Mouse (Mus musculus) midbrain, postnatal 0 days (tissue): Measurements from ENCODE around the gene Ncor2. TPM values are rescaled to one million over a fixed set of nuclear protein-coding genes. Genes with fewer than 3 reads are reported as not detected.

Source experiments
- ATAC-seq: fragments of 200-750 bp; cut with Nextera tagmentation; 2 replicates; pipeline ENCODE4 v1.8.0; 2017; ENCODE audit warnings: moderate number of reproducible peaks, mild to moderate bottlenecking, moderate TSS enrichment, moderate library complexity; ENCODE audit not compliant: low FRiP score
- DNase-seq: peaks from one replicate; pipeline ENCODE4 v3.0.0-alpha.2; 2015; ENCODE audit warnings: low spot score
- H3K27ac ChIP-seq: fragments of 300-500 bp; sonication (generic); 2 replicates; pipeline ENCODE4 v1.5.1; 2014; ENCODE audit warnings: low read depth, mild to moderate bottlenecking, low read length, mixed read lengths
- H3K27me3 ChIP-seq: fragments of 300-500 bp; sonication (generic); 2 replicates; pipeline ENCODE4 v1.6.1; 2014; ENCODE audit warnings: low read length, control low read depth, mixed read lengths; ENCODE audit not compliant: insufficient read depth
- H3K36me3 ChIP-seq: fragments of 300-500 bp; sonication (generic); 2 replicates; pipeline ENCODE4 v1.6.1; 2014; ENCODE audit warnings: low read length, control low read depth, mixed read lengths; ENCODE audit not compliant: insufficient read depth
- H3K4me1 ChIP-seq: fragments of 300-500 bp; sonication (generic); 2 replicates; pipeline ENCODE4 v1.6.1; 2014; ENCODE audit warnings: mild to moderate bottlenecking, control low read depth, antibody characterized with exemption, low read length, mixed read lengths; ENCODE audit not compliant: insufficient read depth
- H3K4me2 ChIP-seq: fragments of 300-500 bp; sonication (generic); 2 replicates; pipeline ENCODE4 v1.6.1; 2014; ENCODE audit warnings: low read depth, mild to moderate bottlenecking, low read length, mixed read lengths; ENCODE audit not compliant: poor library complexity, severe bottlenecking
- H3K4me3 ChIP-seq: fragments of 300-500 bp; sonication (generic); 2 replicates; pipeline ENCODE4 v1.5.1; 2014; ENCODE audit warnings: low read depth, mild to moderate bottlenecking, low read length, moderate library complexity
- H3K9ac ChIP-seq: fragments of 300-500 bp; sonication (generic); replicated peaks from 2 replicates; pipeline ENCODE4 v1.6.1; 2014; ENCODE audit warnings: mild to moderate bottlenecking, low read length, moderate library complexity, mixed read lengths; ENCODE audit not compliant: poor library complexity, severe bottlenecking
- H3K9me3 ChIP-seq: fragments of 300-500 bp; sonication (generic); 2 replicates; pipeline ENCODE4 v1.6.1; 2016; ENCODE audit warnings: low read length, control low read depth
- CTCF ChIP-seq: IDR thresholded peaks from 2 replicates; pipeline ENCODE4 v1.5.1; 2016; ENCODE audit warnings: antibody characterized with exemption, mild to moderate bottlenecking
- WGBS: fragments of 180-500 bp; shearing (Covaris S2); extraction: QIAGEN DNeasy Blood & Tissue Kit; methylation state at CpG from one replicate; pipeline ENCODE4 v1.1.7; 2014; 5-methylcytosine and 5-hydroxymethylcytosine counted together
- polyA plus RNA-seq: library from polyadenylated mRNA; unstranded; fragments of >200 nt; fragmentation: Nextera tagmentation; extraction: Ambion mirVana; gene quantifications from 2 replicates; pipeline ENCODE4 v1.2.1, GENCODE M21; 2015
- total RNA-seq: library from RNA; depleted of rRNA; stranded (reverse); fragments of >200 nt; gene quantifications from 2 replicates; pipeline ENCODE4 v1.2.3, GENCODE M21; 2014

Gene Ncor2
- total and polyA plus RNA-seq, 2 experiments from 2014 or later, result 17.8 to 22.8 TPM

DNA sequence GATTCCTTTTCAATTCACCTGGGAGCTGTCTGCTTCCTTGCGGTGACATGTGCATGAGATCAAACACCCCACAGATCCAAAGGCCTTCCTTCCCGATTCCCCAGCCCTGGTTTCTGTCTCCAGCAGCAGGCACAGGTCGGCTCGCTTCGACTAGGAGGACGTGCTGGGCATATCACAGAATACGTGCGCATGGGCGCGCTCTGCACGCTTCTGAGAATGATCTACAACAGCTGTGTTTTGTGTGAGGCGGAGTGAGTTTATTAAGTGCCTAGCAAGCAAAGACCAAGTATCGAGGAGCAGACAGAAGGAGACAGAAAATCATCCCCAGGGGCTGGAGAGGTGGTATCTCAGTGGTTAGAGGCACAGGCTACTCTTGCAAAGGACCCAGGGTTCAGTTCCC is 17.0 kb upstream of the Ncor2 start:
- DNase-seq (no peak), ATAC-seq (no peak)
- H3K27me3 ChIP-seq, result no peaks in the 10 kb centered on the region
- H3K4me2 ChIP-seq, result no peak overlapping the region
- no peak overlapping the region for H3K9ac ChIP-seq
- no peak overlapping the region for H3K4me3 ChIP-seq
- H3K27ac ChIP-seq, result no peak overlapping the region
- 75% methylated on average over 13 of the region's 13 CpGs for WGBS
- TF ChIP-seq CTCF, result no peak
- no peaks in the 10 kb centered on the region for H3K4me1 ChIP-seq
- H3K9me3 ChIP-seq, result no peaks in the 10 kb centered on the region
- no peaks in the 10 kb centered on the region for H3K36me3 ChIP-seq

GRCm38 (mm10) chr5:125195142-125195541 is 16.1 kb upstream of the Ncor2 start:
- ATAC-seq, result no peak
- H3K9me3 ChIP-seq, result no peaks in the 10 kb centered on the region
- no peak overlapping the region for H3K27ac ChIP-seq
- peak; percentile 54 for DNase-seq
- 59% methylated on average over 3 of the region's 3 CpGs for WGBS
- no peak for TF ChIP-seq CTCF
- no peaks in the 10 kb centered on the region for H3K36me3 ChIP-seq
- no peaks in the 10 kb centered on the region for H3K4me1 ChIP-seq
- H3K9ac ChIP-seq, result no peak overlapping the region
- no peak overlapping the region for H3K4me2 ChIP-seq
- H3K27me3 ChIP-seq, result no peaks in the 10 kb centered on the region
- no peak overlapping the region for H3K4me3 ChIP-seq

DNA sequence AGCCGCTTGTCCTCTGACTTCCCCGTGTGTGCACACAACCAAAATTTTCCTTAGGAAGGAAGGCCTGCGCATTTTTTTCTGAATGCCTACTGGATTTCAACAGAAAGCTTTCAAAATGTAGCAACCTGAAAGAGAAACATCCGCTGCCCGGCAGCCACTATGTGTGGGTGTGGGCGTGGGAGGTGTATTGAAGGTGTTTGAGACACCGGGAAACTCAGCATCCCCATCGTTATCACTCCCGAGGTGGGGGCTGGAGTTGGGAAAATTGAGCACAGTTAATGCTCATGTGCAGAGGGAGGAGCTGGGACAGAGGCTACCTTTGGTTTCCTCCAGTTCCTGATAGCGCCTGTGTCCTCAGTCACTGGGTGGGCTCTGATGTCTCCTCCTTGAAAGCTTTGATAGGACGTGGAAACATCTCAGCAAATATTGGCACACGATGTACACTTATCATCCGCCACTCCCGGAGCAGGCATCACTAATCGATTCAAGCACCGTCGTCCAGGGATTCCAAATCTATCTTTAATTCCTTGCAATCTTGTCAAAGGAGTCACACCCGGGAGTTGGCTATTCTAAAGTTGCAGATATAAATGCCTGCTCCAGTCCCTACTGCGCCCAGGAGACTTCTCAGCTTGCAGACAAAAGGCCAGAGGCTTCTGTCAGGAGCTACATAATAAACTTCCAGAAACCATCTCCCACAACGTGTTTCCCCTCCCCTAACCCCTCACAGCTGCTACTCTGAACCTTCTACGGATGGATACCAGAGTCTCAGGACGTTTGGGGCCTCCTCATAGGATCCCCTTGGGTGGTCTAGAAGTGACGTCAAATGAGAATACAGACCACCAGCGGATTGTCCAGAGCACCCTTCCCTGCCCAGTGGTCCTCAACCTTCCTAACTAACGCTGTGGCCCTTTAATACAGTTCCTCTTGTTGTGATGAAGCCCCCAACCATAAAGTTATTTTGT is 14.7 kb upstream of the Ncor2 start:
- H3K4me3 ChIP-seq, result no peak overlapping the region
- H3K4me2 ChIP-seq, result no peak overlapping the region
- ATAC-seq (no peak), DNase-seq (no peak)
- H3K27ac ChIP-seq, result no peak overlapping the region
- WGBS, result 63% methylated on average over 25 of the region's 25 CpGs
- 0 out of 2 replicates have a peak, but pooled peaks cover 2% of the 10 kb centered on the region for H3K4me1 ChIP-seq
- H3K27me3 ChIP-seq, result no peaks in the 10 kb centered on the region
- no peaks in the 10 kb centered on the region for H3K9me3 ChIP-seq
- H3K36me3 ChIP-seq, result no peaks in the 10 kb centered on the region
- no peak overlapping the region for H3K9ac ChIP-seq
- no peak for TF ChIP-seq CTCF

DNA sequence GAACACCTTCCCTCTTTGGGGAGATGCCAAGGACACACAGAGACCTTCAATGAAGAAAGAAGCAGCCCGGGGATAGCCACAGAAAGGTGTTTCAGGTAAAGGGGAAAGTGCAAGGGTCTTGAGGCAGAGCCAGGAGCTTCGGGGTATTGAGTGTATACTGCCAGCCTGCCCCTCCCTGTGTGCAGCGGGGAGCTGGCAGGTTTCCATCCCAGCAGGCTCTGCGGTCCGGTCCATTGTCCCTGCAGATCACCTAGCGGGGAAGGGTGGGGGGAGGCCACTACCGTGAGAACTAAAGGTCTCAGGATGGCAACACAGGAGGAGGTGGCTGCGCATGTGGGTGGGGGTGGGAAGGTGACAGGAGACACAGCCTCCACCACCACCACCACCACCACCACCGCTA is 12.6 kb upstream of the Ncor2 start:
- no peaks in the 10 kb centered on the region for H3K27me3 ChIP-seq
- no peak overlapping the region for H3K9ac ChIP-seq
- no peak for TF ChIP-seq CTCF
- 0 out of 2 replicates have a peak, but pooled peaks cover 5% of the 10 kb centered on the region for H3K4me1 ChIP-seq
- no peak for DNase-seq
- H3K36me3 ChIP-seq, result no peaks in the 10 kb centered on the region
- H3K4me3 ChIP-seq, result no peak overlapping the region
- H3K4me2 ChIP-seq, result no peak overlapping the region
- WGBS, result 35% methylated on average over 9 of the region's 9 CpGs
- no peaks in the 10 kb centered on the region for H3K9me3 ChIP-seq
- H3K27ac ChIP-seq, result no peak overlapping the region
- ATAC-seq, result no peak

DNA sequence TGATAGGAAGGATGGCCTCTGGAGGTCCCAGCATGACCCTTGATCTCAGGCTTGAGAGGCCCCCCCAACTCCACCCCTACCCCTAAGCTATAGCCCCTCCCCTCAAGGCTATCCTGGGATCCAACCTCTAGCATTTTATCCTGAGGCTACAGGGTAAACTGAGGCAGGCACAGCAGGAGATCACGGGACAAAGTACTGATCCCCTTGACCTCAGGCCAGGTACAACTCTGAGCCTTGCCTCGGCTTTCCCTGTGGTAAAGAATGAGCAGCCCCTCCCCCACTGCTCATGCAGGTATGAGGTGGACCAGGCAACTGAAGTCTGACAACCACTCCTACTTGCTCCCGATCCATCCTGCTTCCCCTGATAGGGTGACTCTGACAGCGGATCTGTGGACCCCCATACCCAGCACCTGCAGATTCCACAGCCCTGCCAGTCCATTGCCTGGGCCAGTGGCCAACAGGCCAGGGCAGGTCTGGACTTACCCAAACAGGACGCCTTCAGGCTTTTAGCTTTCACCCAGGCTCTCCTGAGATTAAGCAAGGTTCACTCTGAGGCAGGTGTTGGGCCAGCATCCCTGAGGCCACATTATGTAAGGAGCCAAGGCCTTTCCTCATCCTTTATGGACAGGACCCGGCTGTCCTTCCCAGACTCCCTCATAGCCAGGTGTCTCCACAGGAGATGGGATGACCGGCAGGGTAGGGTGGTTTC is 11.2 kb upstream of the Ncor2 start:
- DNase-seq, result no peak
- H3K27me3 ChIP-seq, result no peaks in the 10 kb centered on the region
- WGBS, result 87% methylated on average over 7 of the region's 7 CpGs

GRCm38 (mm10) chr5:125189625-125190024 is 10.6 kb upstream of the Ncor2 start:
- Histone ChIP-seq H3K4me3 (no peak overlapping the region), H3K9me3 (no peaks in the 10 kb centered on the region), H3K4me2 (no peak overlapping the region), H3K27ac (no peak overlapping the region), H3K9ac (no peak overlapping the region), H3K36me3 (no peaks in the 10 kb centered on the region), H3K4me1 (0 out of 2 replicates have a peak, but pooled peaks cover 5% of the 10 kb centered on the region), H3K27me3 (no peaks in the 10 kb centered on the region)
- ATAC-seq (peak; percentile 34; the same call in 1 of the 2 replicates), DNase-seq (no peak)
- 54% methylated on average over 11 of the region's 11 CpGs for WGBS
- peak; percentile 71 for TF ChIP-seq CTCF

More for the DNA sequence above, 11.2 kb upstream of the Ncor2 start:
- Histone ChIP-seq H3K4me2 (no peak overlapping the region), H3K4me3 (no peak overlapping the region), H3K9me3 (no peaks in the 10 kb centered on the region), H3K4me1 (0 out of 2 replicates have a peak, but pooled peaks cover 5% of the 10 kb centered on the region), H3K36me3 (no peaks in the 10 kb centered on the region), H3K27ac (no peak overlapping the region), H3K9ac (no peak overlapping the region)
- TF ChIP-seq CTCF, result no peak
- ATAC-seq, result no peak
